Mouse (Mus musculus) fat pad, adult 2 months (tissue): Measurements from ENCODE around the gene Madd.
A peak's percentile ranks its signal among the peaks of the same experiment; 100 is the strongest.
"Not testable (repeated sequence)": the region's sequence is repeated elsewhere in the genome, so short reads cannot be mapped to it uniquely, and the experiment has no call there.

Source experiments
- DNase-seq: peaks from one replicate; pipeline ENCODE4 v3.0.0-alpha.2; 2011; ENCODE audit warnings: low read depth, low spot score; ENCODE audit errors: extremely low read depth

Gene Madd

GRCm38 (mm10) chr2:91130126-91130525 lies 53.5 kb downstream of the Madd start:
- peak; percentile 61 for DNase-seq

GRCm38 (mm10) chr2:91128761-91129160 lies 54.9 kb downstream of the Madd start:
- no peak for DNase-seq

- DNase-seq: no peak
Observed at GRCm38 (mm10) chr2:91125101-91125500, 58.5 kb downstream of the Madd start.

GRCm38 (mm10) chr2:91123521-91123920 lies 60.1 kb downstream of the Madd start:
- no peak for DNase-seq

GRCm38 (mm10) chr2:91121497-91121896 lies 62.1 kb downstream of the Madd start:
- no peak for DNase-seq

GRCm38 (mm10) chr2:91121011-91121410 lies 62.6 kb downstream of the Madd start:
- no peak for DNase-seq

GRCm38 (mm10) chr2:91120261-91120671 lies 63.4 kb downstream of the Madd start:
- DNase-seq: no peak

GRCm38 (mm10) chr2:91119551-91119950 lies 64.1 kb downstream of the Madd start:
- no peak for DNase-seq

- DNase-seq: no peak
Observed at GRCm38 (mm10) chr2:91119061-91119460, 64.6 kb downstream of the Madd start.

GRCm38 (mm10) chr2:91118647-91119046 lies 65.0 kb downstream of the Madd start:
- no peak for DNase-seq

- DNase-seq: no peak
Observed at GRCm38 (mm10) chr2:91117585-91118275, 65.9 kb downstream of the Madd start, which contains the start of gene Mybpc3. Gene Mybpc3, plus strand, starts transcription at chr2:91118144.

GRCm38 (mm10) chr2:91116842-91117241 lies 66.8 kb downstream of the Madd start:
- DNase-seq: no peak

- no peak for DNase-seq
Observed at GRCm38 (mm10) chr2:91115578-91115970, 68.1 kb downstream of the Madd start.

GRCm38 (mm10) chr2:91114781-91115577 lies 68.7 kb downstream of the Madd start:
- peak; percentile 33 for DNase-seq

- DNase-seq: no peak
Observed at GRCm38 (mm10) chr2:91113852-91114251, 69.8 kb downstream of the Madd start.

- no peak for DNase-seq
Observed at GRCm38 (mm10) chr2:91113334-91113733, 70.3 kb downstream of the Madd start.

- no peak for DNase-seq
Observed at GRCm38 (mm10) chr2:91112491-91112890, 71.1 kb downstream of the Madd start.

GRCm38 (mm10) chr2:91111832-91112231 lies 71.8 kb downstream of the Madd start:
- DNase-seq: not testable (repeated sequence)

GRCm38 (mm10) chr2:91110429-91110828 lies 73.2 kb downstream of the Madd start:
- no peak for DNase-seq

GRCm38 (mm10) chr2:91109807-91110385 lies 73.7 kb downstream of the Madd start:
- peak; percentile 23 for DNase-seq

GRCm38 (mm10) chr2:91109241-91109640 lies 74.4 kb downstream of the Madd start:
- DNase-seq: peak; percentile 70

GRCm38 (mm10) chr2:91108156-91108555 lies 75.5 kb downstream of the Madd start:
- DNase-seq: no peak
